Mouse (Mus musculus) liver, adult 2 months (tissue): ENCODE data around the gene Atp4b.

Experiments
- CTCF ChIP-seq: fragments of 200-500 bp; IDR thresholded peaks from 2 replicates; pipeline ENCODE4 v1.5.1; 2011; ENCODE audit warnings: low read depth, low read length, control low read depth
- POLR2A ChIP-seq: fragments of 200-500 bp; IDR thresholded peaks from 2 replicates; pipeline ENCODE4 v1.6.1; 2011; ENCODE audit warnings: low read length, control low read depth; ENCODE audit not compliant: insufficient read depth; ENCODE audit errors: extremely low read depth

DNA sequence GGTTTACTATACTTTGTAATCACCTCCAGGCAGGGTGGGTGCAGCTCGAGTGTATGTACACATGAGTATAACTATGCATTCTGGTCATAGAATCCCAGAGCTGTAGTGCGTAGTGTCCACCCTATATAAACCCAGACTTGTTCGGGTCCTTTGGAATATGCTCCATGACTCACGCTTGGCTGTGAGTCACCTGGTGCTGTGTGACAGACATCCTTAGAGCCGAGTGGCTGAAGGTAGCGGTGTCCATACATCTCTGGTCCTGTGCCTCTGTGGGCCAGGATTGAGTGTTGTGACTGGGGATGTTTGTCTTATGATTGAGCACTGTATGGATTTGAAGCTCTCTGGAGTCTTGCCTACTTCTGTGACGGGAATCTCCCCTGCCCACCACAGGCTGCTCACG is 44.0 kb downstream of the Atp4b start:
- no peak for TF ChIP-seq CTCF
- TF ChIP-seq POLR2A: no peak
